Mouse (Mus musculus) large intestine, adult 2 months (tissue): ENCODE results near the gene Osbpl2. TPM values are rescaled to one million over a fixed set of nuclear protein-coding genes. Genes with fewer than 3 reads are reported as not detected.

Experiments
- DNase-seq: peaks from one replicate; pipeline ENCODE4 v3.0.0-alpha.2; 2012; ENCODE audit warnings: low read depth, low spot score
- WGBS: fragments of 180-500 bp; shearing (Covaris S2); methylation state at CpG from one replicate; pipeline ENCODE4 v1.1.7; 2018; 5-methylcytosine and 5-hydroxymethylcytosine counted together
- polyA plus RNA-seq: library from polyadenylated mRNA; depleted of rRNA; stranded (reverse); fragments of >200 nt; gene quantifications from 2 replicates; pipeline ENCODE4 v1.2.3, GENCODE M21; 2012; rRNA removed

Gene Osbpl2
- 21.8 and 22.3 TPM in 2 replicates for polyA plus RNA-seq

DNA sequence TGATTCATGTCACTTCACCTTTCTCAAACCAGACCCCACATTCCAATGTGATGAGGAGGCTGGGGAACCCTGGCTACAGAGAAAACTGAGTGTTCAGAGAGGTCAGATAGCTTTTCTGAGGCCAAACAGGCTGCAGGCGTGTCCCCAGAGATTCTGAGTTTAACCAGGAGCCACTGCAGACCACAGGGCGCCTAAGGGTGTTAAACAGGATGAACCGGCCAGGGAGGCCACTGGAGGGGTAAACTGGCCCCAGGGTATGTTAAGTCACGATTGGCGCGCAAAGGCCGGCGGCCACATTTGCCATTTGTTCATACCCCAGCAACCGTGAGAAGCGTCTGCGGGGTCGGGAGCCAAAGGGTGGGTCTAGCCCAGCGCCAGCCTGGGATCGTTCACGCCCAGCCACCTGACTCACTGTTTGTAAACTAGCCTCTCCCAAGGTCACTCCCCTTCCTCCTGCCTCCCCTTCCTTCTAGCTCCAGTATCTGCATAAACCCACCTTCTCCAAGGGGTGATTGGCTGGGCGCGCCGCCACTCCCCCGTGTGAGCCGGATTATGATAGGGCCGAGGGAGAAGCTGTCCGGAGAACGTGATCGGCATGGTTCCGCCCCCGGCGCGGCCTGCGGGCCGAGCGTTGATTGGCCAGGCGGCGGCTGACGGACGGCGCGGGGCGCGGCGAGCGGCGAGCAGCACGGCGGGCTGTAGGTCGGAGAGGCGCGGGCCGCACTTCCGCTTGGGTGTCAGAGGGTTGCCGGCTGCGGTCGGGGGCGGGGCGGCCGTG lies at the start of gene Osbpl2:
Osbpl2 (plus strand) TSS at position 646 of the 778 bp plus-strand sequence.
- 1% methylated on average over 54 of the region's 55 CpGs for WGBS
- peak; percentile 97 for DNase-seq

DNA sequence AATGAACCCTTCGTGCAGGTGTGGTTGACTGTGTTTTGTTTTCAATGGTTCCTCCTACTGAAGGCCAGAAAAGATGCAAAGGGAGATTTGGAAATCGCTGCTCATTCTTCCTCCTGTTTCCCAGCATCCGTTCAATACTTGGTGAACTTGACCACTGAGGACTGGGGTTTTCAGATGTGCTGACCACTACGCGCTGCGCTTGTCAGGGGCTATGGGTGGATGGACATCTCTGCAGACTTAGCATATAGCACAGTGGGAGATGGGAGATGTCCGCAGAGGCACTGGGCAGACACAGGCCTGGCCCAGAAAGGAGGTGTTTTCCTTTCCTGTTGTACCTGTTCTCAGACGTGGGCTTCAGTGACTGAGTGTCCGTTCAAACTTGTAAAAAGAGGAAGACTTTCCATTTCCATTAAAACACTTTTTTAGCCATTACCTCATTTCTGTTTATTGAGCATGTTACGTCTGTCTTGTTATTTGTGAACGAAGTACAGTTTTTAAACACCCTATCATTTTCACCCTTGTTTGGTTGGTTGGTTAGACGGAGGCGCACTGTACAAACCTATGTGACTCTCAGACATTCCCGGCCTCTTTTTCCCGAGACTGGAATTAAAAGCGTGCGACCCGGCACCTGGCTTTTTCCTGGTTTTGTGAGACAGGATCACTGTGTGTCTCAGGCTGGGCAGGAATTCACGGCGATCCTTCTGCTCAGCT lies 49.2 kb upstream of the Osbpl2 start:
- WGBS, result 28% methylated on average over 20 of the region's 20 CpGs
- DNase-seq, result no peak

DNA sequence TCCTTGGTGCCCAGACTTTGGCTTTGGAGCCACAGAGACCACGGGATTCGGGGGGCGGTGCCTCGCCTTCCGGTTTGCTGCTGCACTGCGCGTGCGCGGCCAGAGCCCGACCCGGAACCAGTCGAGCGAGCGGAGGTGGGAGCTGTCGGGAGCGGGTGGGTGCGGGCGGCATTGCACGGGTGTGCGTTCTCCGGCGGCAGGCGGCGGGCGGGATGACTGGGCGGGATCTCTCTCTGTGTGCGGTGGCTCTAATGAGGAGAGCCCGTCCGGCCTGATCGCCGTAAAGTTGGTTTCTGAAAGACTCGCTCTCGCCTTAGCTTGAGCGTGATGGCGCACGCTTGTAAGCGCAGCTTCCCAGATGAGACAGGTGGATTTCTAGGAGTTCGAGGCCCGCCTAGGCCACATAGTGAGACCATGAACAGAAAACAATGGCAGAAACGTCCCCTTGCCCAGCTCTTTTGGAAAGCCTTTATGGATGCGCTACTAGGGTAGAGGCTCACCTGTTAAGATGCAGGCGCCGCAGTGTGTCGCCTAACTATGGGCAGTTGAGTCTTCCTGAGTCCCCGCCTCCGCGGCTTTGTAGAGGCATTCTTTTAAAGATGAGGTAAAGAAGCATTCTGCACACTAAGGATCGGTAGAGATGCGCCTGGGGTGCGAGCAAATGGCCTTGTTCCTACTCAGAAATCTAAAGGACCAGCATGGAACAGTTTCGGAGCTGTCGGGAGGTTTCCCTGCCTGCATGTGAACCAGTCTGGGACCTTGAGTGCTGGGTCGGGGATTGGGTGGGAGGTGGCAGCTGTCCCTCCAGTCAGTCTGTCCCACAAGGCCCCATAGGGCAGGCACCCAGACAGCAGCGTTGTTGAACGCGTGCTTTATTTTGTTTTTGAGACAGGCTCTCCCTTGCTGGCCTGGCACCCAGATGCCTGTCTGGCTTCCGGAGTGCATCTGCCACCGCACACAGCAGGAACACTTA lies 48.3 kb upstream of the Osbpl2 start, which contains the start of gene Mtg2:
Mtg2 (plus strand) TSS at position 108 of the 973 bp plus-strand sequence.
- 4% methylated on average over 58 of the region's 58 CpGs for WGBS
- peak; percentile 73 for DNase-seq

GRCm38 (mm10) chr2:180071671-180072070 lies 47.4 kb upstream of the Osbpl2 start:
- WGBS, result 77% methylated on average over 2 of the region's 2 CpGs
- no peak for DNase-seq

GRCm38 (mm10) chr2:180072886-180073285 lies 46.2 kb upstream of the Osbpl2 start:
- no peak for DNase-seq
- whole genome bisulfite sequencing, result 86% methylated on average over 7 of the region's 7 CpGs

DNA sequence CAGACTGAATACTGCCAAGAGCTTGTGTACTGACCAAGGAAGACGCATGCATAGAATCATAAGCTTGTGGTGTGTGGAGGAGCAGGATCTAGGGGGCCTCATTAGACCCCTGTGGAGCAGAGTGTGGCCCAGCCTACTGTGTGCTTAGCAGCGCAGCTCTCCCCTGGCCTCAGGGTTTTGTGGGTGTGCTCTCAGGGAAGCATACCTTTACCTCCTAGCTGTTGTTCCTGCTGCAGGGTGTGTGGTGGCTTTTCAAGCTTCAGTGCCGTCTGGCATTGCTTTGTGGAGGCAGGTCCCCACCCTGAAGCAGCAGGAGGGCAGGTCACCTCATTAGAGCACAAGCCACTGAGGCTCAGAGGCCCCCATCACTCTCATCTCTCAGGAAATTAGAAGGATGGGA lies 41.5 kb upstream of the Osbpl2 start:
- no peak for DNase-seq
- WGBS, result 83% methylated on average over 3 of the region's 3 CpGs

- DNase-seq, result no peak
- 69% methylated on average over 8 of the region's 8 CpGs for WGBS
Observed at GRCm38 (mm10) chr2:180080680-180081079, 38.4 kb upstream of the Osbpl2 start.

DNA sequence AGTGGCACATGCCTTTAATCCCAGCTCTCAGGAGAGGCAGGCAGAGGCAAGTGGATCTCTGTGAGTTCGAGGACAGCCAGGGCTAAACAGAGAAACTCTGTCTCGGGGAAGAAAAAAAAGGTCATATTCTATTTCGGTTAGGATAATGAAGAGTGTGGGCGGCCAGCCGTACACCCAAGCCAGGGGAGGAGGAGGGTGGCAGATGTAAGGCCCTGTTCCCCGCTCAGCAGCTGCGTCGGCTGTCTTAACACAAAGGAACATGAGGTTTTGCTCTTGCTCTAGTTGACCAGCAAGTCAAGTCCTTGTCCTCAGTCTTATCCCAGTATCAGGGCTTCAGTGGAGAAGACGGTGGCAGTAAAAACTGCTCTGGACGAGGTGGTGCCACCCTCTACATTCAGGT lies 36.0 kb upstream of the Osbpl2 start:
- DNase-seq, result no peak
- 92% methylated on average over 10 of the region's 10 CpGs for WGBS

DNA sequence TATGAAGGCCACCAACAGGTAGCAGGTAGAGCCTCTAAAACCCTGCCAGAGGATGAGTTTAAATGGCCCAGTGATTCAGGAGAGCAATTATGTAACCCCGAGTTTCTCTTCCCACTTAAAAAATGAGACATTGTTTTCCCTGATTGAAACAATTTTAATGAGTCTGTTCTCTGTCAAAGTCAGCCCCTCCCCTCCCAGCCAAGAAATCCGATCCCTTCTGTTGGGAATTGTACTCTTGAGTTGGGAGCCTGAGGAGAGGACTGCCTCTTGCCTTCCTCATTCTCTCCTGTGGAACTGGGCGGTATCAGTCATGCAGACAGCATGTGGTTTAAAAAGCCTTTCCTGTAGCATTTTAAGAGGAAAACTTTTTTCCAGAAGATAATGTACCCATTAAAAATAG lies 34.5 kb upstream of the Osbpl2 start:
- no peak for DNase-seq
- WGBS, result 58% methylated on average over 3 of the region's 3 CpGs

DNA sequence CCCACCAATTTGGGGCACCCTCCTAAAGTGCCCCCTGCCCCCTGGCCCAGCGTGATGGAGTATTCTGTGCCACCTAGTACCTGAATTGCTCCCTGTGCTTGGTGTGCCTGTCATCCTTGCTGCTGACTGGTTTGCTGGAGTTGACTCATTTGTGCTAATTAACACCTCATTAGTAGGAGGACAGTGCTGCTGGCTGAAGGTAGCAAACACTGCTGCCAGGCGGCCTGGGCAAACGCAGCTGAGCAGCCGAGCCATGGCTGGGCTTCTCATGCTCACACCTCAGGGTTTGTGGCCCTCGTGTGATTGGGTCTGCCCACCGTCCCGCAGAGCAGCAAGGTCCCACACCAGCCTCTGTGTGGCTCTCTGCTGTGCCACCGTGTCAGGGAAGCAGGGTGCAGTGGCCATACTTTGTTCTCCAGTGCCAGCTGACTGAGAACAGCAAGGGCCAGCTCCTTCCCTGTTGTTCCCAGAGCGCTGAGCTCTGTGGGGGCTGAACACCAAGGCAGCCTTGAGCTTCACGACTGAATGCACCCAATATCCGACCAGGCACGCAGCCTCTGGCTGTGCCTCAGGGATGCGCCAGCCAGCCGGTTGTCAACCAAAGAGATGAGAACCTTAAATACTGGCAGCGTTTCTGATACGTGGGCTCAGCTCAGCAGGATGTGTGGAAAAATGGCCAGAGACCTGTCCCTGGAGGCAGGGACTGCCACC lies 33.0 kb upstream of the Osbpl2 start:
- WGBS, result 82% methylated on average over 16 of the region's 16 CpGs

DNA sequence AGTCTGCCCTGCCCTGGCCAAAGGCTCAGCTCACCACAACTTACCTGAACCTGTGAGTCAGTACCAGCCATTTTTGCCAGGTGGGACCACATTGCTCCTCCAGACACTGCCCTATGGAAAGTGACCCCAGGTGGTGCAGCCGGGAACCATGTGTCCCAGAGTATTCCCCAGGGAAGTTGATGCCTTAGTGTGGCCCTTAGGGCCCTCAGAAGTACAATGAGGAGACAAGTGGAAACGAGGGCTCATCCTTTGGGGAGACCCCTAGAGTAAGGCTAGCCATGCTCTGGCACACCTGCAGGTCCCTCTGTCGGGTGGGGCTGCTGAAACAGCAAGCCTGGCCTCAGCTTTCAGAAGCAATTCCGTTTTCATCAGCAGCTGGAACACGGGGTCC lies 32.5 kb upstream of the Osbpl2 start:
- WGBS, result 85% methylated on average over 5 of the region's 5 CpGs
- DNase-seq, result no peak

More for the DNA sequence above, 33.0 kb upstream of the Osbpl2 start:
- DNase-seq, result no peak

- WGBS, result 90% methylated on average over 4 of the region's 4 CpGs
- no peak for DNase-seq
Observed at GRCm38 (mm10) chr2:180087472-180087871, 31.6 kb upstream of the Osbpl2 start.

- WGBS, result 52% methylated on average over 11 of the region's 11 CpGs
Observed at GRCm38 (mm10) chr2:180090285-180090684, 28.8 kb upstream of the Osbpl2 start.

DNA sequence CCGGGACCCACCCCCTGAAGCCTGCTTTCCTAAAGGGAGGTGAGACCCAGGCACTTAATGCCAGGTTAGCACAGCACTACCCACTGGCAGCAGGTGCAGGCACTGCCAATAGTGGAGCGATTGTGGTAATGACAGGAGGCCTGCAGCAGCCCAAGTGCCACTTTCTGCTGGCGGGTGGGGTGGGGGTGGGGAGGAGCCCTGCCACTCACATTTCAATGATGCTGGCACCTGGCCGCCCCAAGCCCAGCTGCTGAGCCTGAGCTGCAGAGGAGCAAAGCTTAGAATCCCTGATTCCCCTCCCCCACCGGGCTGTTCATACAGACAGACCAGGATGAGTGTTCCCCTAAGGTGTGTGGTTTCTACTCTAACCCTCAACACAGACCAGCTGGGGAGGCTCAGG lies 23.4 kb upstream of the Osbpl2 start:
- 41% methylated on average over 5 of the region's 5 CpGs for WGBS
- DNase-seq, result no peak

More at GRCm38 (mm10) chr2:180090285-180090684, 28.8 kb upstream of the Osbpl2 start:
- DNase-seq, result no peak

DNA sequence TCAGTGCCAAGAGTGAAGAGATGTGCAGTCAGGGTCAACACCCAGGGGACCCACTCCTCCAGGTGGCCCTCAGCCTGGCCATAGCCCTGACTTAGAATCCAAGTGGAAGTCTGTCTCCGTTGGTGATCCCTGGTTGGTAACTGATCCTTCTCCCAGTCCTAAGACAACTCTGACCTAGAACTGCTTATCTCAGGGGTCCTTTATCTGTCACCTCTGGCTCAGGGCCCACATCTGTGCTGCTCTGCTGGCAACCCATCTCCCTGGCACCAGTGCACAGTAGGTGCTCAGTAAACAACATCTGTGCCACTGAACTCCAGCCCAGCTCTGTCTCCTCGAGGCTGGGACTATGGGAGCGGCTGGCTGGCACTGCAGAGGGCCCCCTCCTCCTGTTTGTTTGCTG lies 21.5 kb upstream of the Osbpl2 start:
- no peak for DNase-seq
- WGBS, result 34% methylated on average over 3 of the region's 3 CpGs

GRCm38 (mm10) chr2:180098167-180098566 lies 20.9 kb upstream of the Osbpl2 start:
- whole genome bisulfite sequencing, result 49% methylated on average over 5 of the region's 5 CpGs
- no peak for DNase-seq

DNA sequence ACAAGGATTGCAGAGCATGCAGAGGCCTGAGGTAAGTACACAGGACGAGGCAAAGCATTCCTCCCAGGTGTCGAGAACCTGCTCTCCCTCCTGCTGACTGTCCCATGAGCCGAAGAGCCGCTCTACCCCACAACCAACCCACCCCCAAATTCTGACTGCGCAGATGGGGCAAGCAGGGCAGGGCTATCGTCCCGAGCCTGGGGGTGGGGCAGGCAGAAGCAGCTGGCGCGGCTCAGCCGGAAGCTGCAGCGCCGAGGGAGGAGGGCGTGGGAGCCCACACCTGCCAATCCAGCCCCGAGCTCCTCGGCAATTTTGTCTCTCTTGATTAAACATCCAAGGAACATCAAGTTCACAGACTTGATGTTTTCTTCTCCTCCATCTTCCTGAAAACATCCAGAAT lies 19.6 kb upstream of the Osbpl2 start:
- no peak for DNase-seq
- WGBS, result 3% methylated on average over 15 of the region's 15 CpGs

- DNase-seq, result no peak
- WGBS, result 3% methylated on average over 57 of the region's 57 CpGs
Observed at GRCm38 (mm10) chr2:180103151-180103977, 15.7 kb upstream of the Osbpl2 start.
